Mouse (Mus musculus) erythroblast, embryonic 14.5 days (primary cell): ENCODE data around the gene Bmf.

Experiments used
- GATA1 ChIP-seq: IDR thresholded peaks from 2 replicates; pipeline ENCODE4 v1.6.1; 2012; ENCODE audit warnings: low read length, inconsistent platforms, mixed read lengths
- TAL1 ChIP-seq: IDR thresholded peaks from 3 replicates; pipeline ENCODE4 v1.6.1; 2012; ENCODE audit warnings: low read length, inconsistent platforms, mixed read lengths

DNA sequence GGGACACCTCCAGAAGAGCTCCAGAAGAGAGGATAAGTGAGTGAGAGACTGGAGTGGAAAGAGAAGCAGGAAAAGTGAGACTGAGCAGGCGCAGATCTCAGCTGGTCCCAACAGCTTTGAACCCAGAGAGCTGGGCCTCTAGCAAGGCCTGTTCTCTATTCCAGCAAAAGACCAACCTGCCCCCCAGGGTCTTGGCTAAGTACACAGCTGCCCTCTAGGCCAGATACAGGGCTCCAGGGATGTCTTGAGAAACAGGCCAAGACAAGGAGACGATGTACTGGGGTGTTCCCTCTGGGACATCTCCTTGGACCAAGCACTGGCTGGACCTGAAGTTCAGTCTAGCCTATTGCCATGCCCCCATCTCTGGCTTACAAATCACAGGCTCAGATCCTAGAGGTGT, 49.3 kb downstream of the Bmf start:
- no peak for TF ChIP-seq GATA1
- no peak for TF ChIP-seq TAL1
